Mouse (Mus musculus) bone marrow, adult 2 months (tissue): ENCODE results near the gene Mtln. TPM values are rescaled to one million over a fixed set of nuclear protein-coding genes. Genes with fewer than 3 reads are reported as not detected.
A peak's percentile ranks its signal among the peaks of the same experiment; 100 is the strongest.

ENCODE experiments used
- H3K27ac ChIP-seq: fragments of 200-500 bp; 2 replicates; pipeline ENCODE4 v1.5.1; 2012; ENCODE audit warnings: low read depth, mild to moderate bottlenecking, control low read depth, inconsistent platforms, low read length; ENCODE audit not compliant: control insufficient read depth, poor library complexity, insufficient read depth
- H3K4me1 ChIP-seq: fragments of 200-500 bp; 2 replicates; pipeline ENCODE4 v1.6.1; 2011; ENCODE audit warnings: low read length; ENCODE audit not compliant: control insufficient read depth, insufficient read depth
- H3K4me3 ChIP-seq: fragments of 200-500 bp; replicated peaks from 2 replicates; pipeline ENCODE3; 2011; ENCODE audit warnings: mild to moderate bottlenecking, low read depth, low read length, control low read depth; ENCODE audit not compliant: control insufficient read depth
- CTCF ChIP-seq: fragments of 200-500 bp; IDR thresholded peaks from 2 replicates; pipeline ENCODE4 v1.5.1; 2011; ENCODE audit warnings: low read length, control low read depth; ENCODE audit not compliant: control insufficient read depth, insufficient read depth
- POLR2A ChIP-seq: fragments of 200-500 bp; IDR thresholded peaks from 2 replicates; pipeline ENCODE4 v1.6.1; 2011; ENCODE audit warnings: low read depth, mild to moderate bottlenecking, control low read depth, low read length, borderline replicate concordance; ENCODE audit not compliant: control insufficient read depth
- WGBS: fragments of 180-500 bp; shearing (Covaris S2); methylation state at CpG from one replicate; pipeline ENCODE4 v1.1.7; 2018; 5-methylcytosine and 5-hydroxymethylcytosine counted together
- polyA plus RNA-seq: library from polyadenylated mRNA; stranded (reverse); fragments of >200 nt; gene quantifications from 2 replicates; pipeline ENCODE4 v1.2.4, GENCODE M21; 2011; ENCODE audit warnings: low replicate concordance; ENCODE audit not compliant: missing spikeins, insufficient read depth, insufficient read length

Mtln gene
- polyA plus RNA-seq, 1 experiment = 7.7 TPM

DNA sequence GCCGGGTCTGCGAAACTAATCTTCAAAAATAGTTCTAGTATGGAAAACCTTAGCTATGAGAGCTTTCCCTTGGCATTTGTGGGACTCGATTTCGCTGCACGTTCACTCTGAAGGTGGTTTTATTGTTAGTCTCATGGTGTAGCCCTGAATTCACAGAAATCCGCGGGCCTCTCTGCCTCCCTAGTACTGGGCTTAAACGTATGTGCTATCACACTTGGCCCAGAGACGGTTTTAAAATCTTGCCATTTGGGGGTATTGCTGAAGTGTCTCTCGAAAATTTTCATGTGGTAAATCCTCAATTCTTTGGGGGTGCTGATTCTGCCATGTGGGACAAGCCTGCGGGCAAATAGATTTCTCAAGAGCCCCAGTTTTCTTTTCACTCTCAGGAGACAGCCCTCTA lies 3.1 kb downstream of the Mtln start:
- Histone ChIP-seq H3K4me1 (no peaks in the 10 kb centered on the region; the same call in 1 of the 2 replicates), H3K27ac (no peak overlapping the region; the same call in 1 of the 2 replicates), H3K4me3 (peak overlapping the region; percentile 96)
- no peak for TF ChIP-seq CTCF
- TF ChIP-seq POLR2A = no peak
- 2% methylated on average over 11 of the region's 11 CpGs for WGBS

DNA sequence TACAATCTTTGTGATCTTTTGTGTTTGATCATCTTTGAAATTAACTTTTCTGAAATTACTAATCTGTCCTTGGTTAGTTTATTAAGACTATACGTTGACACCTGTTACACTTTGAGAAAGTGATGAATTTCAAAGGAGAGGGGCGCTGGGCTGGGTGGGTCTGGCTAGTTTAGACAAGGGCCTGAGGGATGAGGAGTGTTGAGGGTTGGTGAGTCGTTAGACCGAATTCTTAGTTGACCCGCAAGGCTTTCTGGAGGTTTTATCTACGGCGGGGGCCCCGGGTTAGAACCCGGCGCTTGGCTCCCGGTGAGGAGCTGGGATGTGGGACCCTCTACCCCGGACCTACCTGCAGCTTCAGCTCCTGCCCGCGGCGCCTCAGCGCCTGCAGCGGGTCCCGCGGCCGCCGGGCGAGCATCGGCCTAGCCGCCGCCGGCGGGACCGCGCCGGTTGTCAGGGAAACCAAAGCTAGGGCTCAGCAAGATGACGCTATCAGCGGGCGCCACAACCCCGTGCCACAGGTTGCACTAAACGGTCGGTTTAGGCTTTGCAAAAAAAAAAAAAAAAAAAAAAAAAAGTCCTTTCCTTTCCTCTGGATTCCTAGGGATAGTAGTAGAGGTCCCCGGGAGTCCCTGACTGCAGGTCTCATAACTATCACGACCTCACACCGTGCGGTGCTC lies 3.7 kb downstream of the Mtln start, which contains the start of gene Nphp1:
Nphp1 (minus strand) TSS at position 458 of the 677 bp plus-strand sequence.
- WGBS = under 1% methylated on average over 40 of the region's 40 CpGs
- H3K4me3 ChIP-seq = peak within 1 kb of the TSS; percentile 96
- no peaks in the 10 kb centered on the region; the same call in 1 of the 2 replicates for H3K4me1 ChIP-seq
- TF ChIP-seq POLR2A (no peak), CTCF (no peak)
- no peak within 1 kb of the TSS; the same call in 1 of the 2 replicates for H3K27ac ChIP-seq

DNA sequence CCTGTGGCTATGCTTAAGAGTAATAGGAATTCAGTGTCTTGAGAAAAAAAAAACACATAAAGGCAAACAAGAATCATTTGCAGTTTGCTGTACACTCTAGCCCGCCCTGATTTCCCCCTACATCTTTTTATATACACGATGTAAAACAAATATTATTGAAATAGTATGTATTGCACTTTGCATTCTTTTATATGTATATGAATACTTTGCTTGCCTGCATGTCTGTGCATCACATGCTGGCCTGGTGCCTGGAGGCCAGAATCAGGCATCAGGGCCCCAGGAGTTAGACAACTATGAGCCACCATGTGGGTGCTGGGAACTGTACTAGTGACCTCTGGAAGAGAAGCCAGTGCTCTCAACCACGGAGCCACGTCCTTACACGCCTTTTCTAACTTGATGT lies 5.1 kb downstream of the Mtln start:
- H3K4me1 ChIP-seq = no peaks in the 10 kb centered on the region; the same call in 1 of the 2 replicates
- 85% methylated on average over 5 of the region's 5 CpGs for WGBS

DNA sequence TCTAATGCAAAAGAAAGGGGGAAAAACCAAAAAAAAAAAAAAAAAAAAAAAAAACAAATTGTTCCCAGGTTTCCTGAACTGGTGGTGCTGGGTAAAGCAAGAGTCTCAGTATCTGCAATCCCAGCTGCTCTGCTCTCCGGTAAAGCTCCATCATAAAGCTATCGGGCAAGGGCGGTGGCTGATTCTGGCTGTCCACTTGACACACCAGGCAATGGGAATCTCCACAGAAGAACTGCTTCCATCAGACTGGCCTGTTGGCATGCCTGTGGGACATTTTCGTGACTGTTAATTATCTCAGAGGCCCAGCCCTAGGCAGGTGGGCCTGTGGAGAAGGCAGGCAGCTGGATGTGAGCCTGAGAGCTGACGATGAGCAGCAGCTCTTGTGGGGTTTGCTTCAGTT lies 13.8 kb downstream of the Mtln start:
- WGBS = 89% methylated on average over 5 of the region's 5 CpGs
- Histone ChIP-seq H3K27ac (no peak overlapping the region), H3K4me3 (no peak overlapping the region), H3K4me1 (no peaks in the 10 kb centered on the region)
- TF ChIP-seq CTCF (no peak), POLR2A (no peak)

More for the DNA sequence above, 5.1 kb downstream of the Mtln start:
- TF ChIP-seq CTCF (no peak), POLR2A (no peak)
- no peak overlapping the region for H3K4me3 ChIP-seq
- H3K27ac ChIP-seq = no peak overlapping the region

DNA sequence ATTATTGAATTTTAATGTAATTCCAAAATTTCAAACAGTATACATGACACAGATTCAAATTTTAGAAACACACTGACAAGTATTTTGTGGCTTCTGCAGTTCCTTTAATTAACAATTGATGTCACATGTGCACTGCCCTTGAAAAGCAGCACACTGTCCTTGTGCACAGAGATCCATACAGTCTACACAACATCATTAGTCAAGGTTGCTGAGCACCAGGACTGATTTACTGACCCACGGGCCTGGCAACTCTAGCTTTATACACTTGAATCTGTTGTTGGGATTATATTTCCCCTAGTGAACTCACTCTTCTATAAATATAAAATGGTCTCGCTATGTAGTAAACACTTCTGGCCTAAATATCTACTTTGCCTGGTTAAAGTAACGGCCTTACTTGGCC lies 17.3 kb downstream of the Mtln start:
- TF ChIP-seq CTCF (no peak), POLR2A (no peak)
- 85% methylated on average over 3 of the region's 3 CpGs for WGBS
- no peak overlapping the region for H3K4me3 ChIP-seq

DNA sequence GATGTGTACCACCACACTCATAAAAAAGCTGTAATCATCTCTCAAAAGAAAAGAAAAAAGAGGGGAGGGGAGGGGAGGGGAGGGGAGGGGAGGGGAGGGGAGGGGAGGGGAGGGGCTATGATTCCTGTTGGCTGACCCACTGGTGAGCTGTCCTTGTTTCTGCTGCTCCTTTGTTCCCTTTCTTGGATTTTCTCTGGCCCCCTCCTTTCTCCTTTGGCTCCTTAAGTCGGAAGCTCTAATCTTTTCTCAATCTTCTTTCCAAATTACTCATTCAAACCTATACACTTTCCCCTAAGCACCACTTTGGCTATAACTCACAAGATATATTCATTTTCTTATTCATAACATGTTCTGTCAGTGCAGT lies 17.7 kb downstream of the Mtln start:
- 77% methylated on average over 1 of the region's 1 CpGs for WGBS
- Histone ChIP-seq H3K27ac (no peak overlapping the region), H3K4me3 (no peak overlapping the region), H3K4me1 (no peaks in the 10 kb centered on the region)
- TF ChIP-seq POLR2A (no peak), CTCF (no peak)

More for the DNA sequence above, 17.3 kb downstream of the Mtln start:
- H3K4me1 ChIP-seq = no peaks in the 10 kb centered on the region
- no peak overlapping the region for H3K27ac ChIP-seq

DNA sequence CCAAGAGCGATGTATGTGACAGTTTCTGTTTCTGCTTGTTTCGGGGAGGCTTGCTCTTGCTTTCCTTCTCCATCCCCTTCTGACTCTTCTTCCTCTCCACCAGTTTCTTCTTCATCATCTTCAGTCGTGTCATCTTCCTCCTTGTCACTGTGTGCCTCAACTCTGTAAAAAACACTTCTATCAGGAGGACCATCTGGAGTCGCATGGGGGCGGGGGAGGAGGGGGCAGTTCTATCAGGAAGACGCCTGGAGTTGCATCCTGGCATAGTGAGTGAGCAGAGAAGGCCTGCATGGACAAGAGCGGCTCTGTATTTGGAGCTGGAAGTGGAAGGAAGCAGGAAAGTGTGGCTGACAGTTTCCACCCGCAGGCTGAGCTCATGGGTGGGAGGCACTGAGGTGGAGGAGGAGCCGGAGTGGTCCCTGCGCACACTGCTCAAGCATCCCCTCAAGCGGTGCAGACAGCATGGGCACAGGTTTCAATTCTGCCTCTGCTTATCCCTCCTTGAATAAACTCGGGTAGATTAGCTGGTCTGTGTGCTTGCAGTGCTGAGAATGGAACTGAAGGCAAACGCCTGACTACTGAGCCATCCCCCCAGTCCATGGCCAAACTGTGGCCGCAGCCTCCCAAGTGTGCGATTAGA lies 18.2 kb downstream of the Mtln start:
- WGBS = 79% methylated on average over 15 of the region's 15 CpGs
- Histone ChIP-seq H3K4me3 (no peak overlapping the region), H3K4me1 (no peaks in the 10 kb centered on the region), H3K27ac (no peak overlapping the region)
- no peak for TF ChIP-seq POLR2A
- no peak for TF ChIP-seq CTCF

DNA sequence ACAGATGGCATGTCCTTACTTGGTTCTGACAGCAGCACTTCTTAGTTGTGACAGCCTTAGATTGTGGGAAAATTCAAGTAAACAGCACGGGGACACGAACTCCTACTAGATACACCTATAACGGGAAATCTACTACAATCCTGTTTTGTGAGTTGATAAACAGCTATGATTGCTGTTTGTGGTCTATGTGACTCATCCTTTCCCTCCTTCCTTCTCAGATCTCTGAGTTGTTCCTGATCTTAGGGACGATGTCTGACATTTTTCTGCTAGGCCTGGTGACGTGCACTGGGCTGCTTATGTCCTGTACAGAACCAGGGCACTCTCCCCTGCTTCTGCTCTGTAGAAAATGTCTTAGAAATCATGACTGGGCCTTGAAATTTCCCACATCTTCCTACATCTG lies 30.7 kb downstream of the Mtln start:
- no peak overlapping the region for H3K27ac ChIP-seq
- H3K4me3 ChIP-seq = no peak overlapping the region
- 74% methylated on average over 5 of the region's 5 CpGs for WGBS
- TF ChIP-seq CTCF (no peak), POLR2A (no peak)
- peaks cover 6% of the 10 kb centered on the region for H3K4me1 ChIP-seq
